Mouse (Mus musculus) kidney, postnatal 0 days (tissue): ENCODE measurements around the gene Bdkrb1. TPM values are rescaled to one million over a fixed set of nuclear protein-coding genes. Genes with fewer than 3 reads are reported as not detected.

Source experiments
- ATAC-seq: fragments of 200-750 bp; cut with Nextera tagmentation; replicated peaks from 2 replicates; pipeline ENCODE4 v1.8.0; 2017; ENCODE audit warnings: low read depth, moderate number of reproducible peaks, moderate TSS enrichment, moderate library complexity; ENCODE audit not compliant: low FRiP score
- DNase-seq: peaks from one replicate; pipeline ENCODE4 v3.0.0-alpha.2; 2016; ENCODE audit warnings: low spot score
- H3K27ac ChIP-seq: fragments of 300-500 bp; sonication (generic); 2 replicates; pipeline ENCODE4 v1.5.1; 2014; ENCODE audit warnings: mild to moderate bottlenecking
- H3K27me3 ChIP-seq: fragments of 300-500 bp; sonication (generic); 2 replicates; pipeline ENCODE4 v1.6.1; 2014; ENCODE audit warnings: low read length, mixed read lengths; ENCODE audit not compliant: insufficient read depth
- H3K36me3 ChIP-seq: fragments of 300-500 bp; sonication (generic); 2 replicates; pipeline ENCODE4 v1.6.1; 2014; ENCODE audit warnings: low read length, mixed read lengths; ENCODE audit not compliant: insufficient read depth
- H3K4me1 ChIP-seq: fragments of 300-500 bp; sonication (generic); replicated peaks from 2 replicates; pipeline ENCODE4 v1.6.1; 2014; ENCODE audit warnings: antibody characterized with exemption, low read length, mixed read lengths; ENCODE audit not compliant: insufficient read depth
- H3K4me2 ChIP-seq: fragments of 300-500 bp; sonication (generic); 2 replicates; pipeline ENCODE4 v1.6.1; 2014; ENCODE audit warnings: mild to moderate bottlenecking, low read length, moderate library complexity, mixed read lengths
- H3K4me3 ChIP-seq: fragments of 300-500 bp; sonication (generic); replicated peaks from 2 replicates; pipeline ENCODE4 v1.5.1; 2014; ENCODE audit warnings: low read depth, low read length
- H3K9ac ChIP-seq: fragments of 300-500 bp; sonication (generic); 2 replicates; pipeline ENCODE4 v1.6.1; 2014; ENCODE audit warnings: low read depth, low read length
- H3K9me3 ChIP-seq: fragments of 300-500 bp; sonication (generic); replicated peaks from 2 replicates; pipeline ENCODE4 v1.6.1; 2016; ENCODE audit warnings: low read length, inconsistent platforms, mixed read lengths
- CTCF ChIP-seq: IDR thresholded peaks from 2 replicates; pipeline ENCODE4 v1.5.1; 2016; ENCODE audit warnings: antibody characterized with exemption, low read depth, mild to moderate bottlenecking, moderate library complexity
- WGBS: fragments of 180-500 bp; shearing (Covaris S2); extraction: QIAGEN DNeasy Blood & Tissue Kit; methylation state at CpG from one replicate; pipeline ENCODE4 v1.1.7; 2014; 5-methylcytosine and 5-hydroxymethylcytosine counted together
- polyA plus RNA-seq: library from polyadenylated mRNA; unstranded; fragments of >200 nt; fragmentation: Nextera tagmentation; extraction: Ambion mirVana; gene quantifications from 2 replicates; pipeline ENCODE4 v1.2.1, GENCODE M21; 2015

The Bdkrb1 gene
- polyA plus RNA-seq, 1 experiment from 2014 or later: 0.11 TPM

GRCm38 (mm10) chr12:105605212-105605611 is 2.3 kb downstream of the Bdkrb1 start:
- Histone ChIP-seq H3K4me3 (no peak overlapping the region), H3K4me1 (no peaks in the 10 kb centered on the region), H3K4me2 (no peak overlapping the region), H3K9ac (no peak overlapping the region), H3K9me3 (no peaks in the 10 kb centered on the region), H3K27ac (no peak overlapping the region), H3K27me3 (no peaks in the 10 kb centered on the region), H3K36me3 (no peaks in the 10 kb centered on the region)
- ATAC-seq: no peak
- no peak for TF ChIP-seq CTCF
- WGBS: 68% methylated on average over 8 of the region's 8 CpGs
- DNase-seq: no peak

GRCm38 (mm10) chr12:105606881-105607280 is 4.0 kb downstream of the Bdkrb1 start:
- no peak for ATAC-seq
- Histone ChIP-seq H3K27ac (no peak overlapping the region), H3K9me3 (no peaks in the 10 kb centered on the region), H3K4me1 (no peaks in the 10 kb centered on the region), H3K4me3 (no peak overlapping the region), H3K27me3 (no peaks in the 10 kb centered on the region), H3K4me2 (no peak overlapping the region), H3K36me3 (no peaks in the 10 kb centered on the region), H3K9ac (no peak overlapping the region)
- 74% methylated on average over 4 of the region's 4 CpGs for WGBS
- no peak for DNase-seq
- no peak for TF ChIP-seq CTCF

GRCm38 (mm10) chr12:105611045-105611444 is 8.2 kb downstream of the Bdkrb1 start:
- Histone ChIP-seq H3K9ac (no peak overlapping the region), H3K27me3 (no peaks in the 10 kb centered on the region), H3K4me2 (no peak overlapping the region), H3K27ac (no peak overlapping the region), H3K4me1 (no peaks in the 10 kb centered on the region), H3K4me3 (no peak overlapping the region), H3K36me3 (peaks cover 7% of the 10 kb centered on the region; the same call in 1 of the 2 replicates), H3K9me3 (no peaks in the 10 kb centered on the region)
- 90% methylated on average over 2 of the region's 2 CpGs for WGBS
- no peak for DNase-seq
- no peak for TF ChIP-seq CTCF
- ATAC-seq: no peak

GRCm38 (mm10) chr12:105611748-105612147 is 8.9 kb downstream of the Bdkrb1 start:
- Histone ChIP-seq H3K36me3 (peaks cover 14% of the 10 kb centered on the region; the same call in 1 of the 2 replicates), H3K9ac (no peak overlapping the region), H3K27me3 (no peaks in the 10 kb centered on the region), H3K4me1 (no peaks in the 10 kb centered on the region), H3K4me3 (no peak overlapping the region), H3K27ac (no peak overlapping the region), H3K4me2 (no peak overlapping the region), H3K9me3 (no peaks in the 10 kb centered on the region)
- peak; percentile 92 for TF ChIP-seq CTCF
- DNase-seq: peak; percentile 88
- ATAC-seq: 0 out of 2 replicates have a peak, but pooled peaks have one; percentile 26
- 14% methylated on average over 7 of the region's 7 CpGs for WGBS

GRCm38 (mm10) chr12:105613559-105613958 is 10.7 kb downstream of the Bdkrb1 start:
- WGBS: 85% methylated on average over 10 of the region's 10 CpGs
- Histone ChIP-seq H3K9me3 (no peaks in the 10 kb centered on the region), H3K36me3 (peaks cover 31% of the 10 kb centered on the region), H3K27ac (no peak overlapping the region), H3K4me1 (no peaks in the 10 kb centered on the region), H3K4me3 (no peak overlapping the region), H3K27me3 (no peaks in the 10 kb centered on the region), H3K4me2 (no peak overlapping the region), H3K9ac (no peak overlapping the region)
- TF ChIP-seq CTCF: no peak
- ATAC-seq (no peak), DNase-seq (no peak)

GRCm38 (mm10) chr12:105622048-105622447 is 19.2 kb downstream of the Bdkrb1 start:
- Histone ChIP-seq H3K36me3 (peaks cover 63% of the 10 kb centered on the region), H3K9ac (no peak overlapping the region), H3K4me2 (no peak overlapping the region), H3K4me1 (no peaks in the 10 kb centered on the region), H3K27me3 (no peaks in the 10 kb centered on the region), H3K27ac (no peak overlapping the region), H3K4me3 (no peak overlapping the region), H3K9me3 (no peaks in the 10 kb centered on the region)
- WGBS: 96% methylated on average over 7 of the region's 7 CpGs
- ATAC-seq (no peak), DNase-seq (no peak)
- no peak for TF ChIP-seq CTCF

GRCm38 (mm10) chr12:105622981-105623539 is 20.2 kb downstream of the Bdkrb1 start:
- Histone ChIP-seq H3K4me3 (no peak overlapping the region), H3K9me3 (no peaks in the 10 kb centered on the region), H3K9ac (no peak overlapping the region), H3K4me1 (no peaks in the 10 kb centered on the region), H3K4me2 (no peak overlapping the region), H3K36me3 (peaks cover 62% of the 10 kb centered on the region), H3K27ac (no peak overlapping the region), H3K27me3 (no peaks in the 10 kb centered on the region)
- 58% methylated on average over 12 of the region's 12 CpGs for WGBS
- 0 out of 2 replicates have a peak, but pooled peaks have one; percentile 40 for ATAC-seq
- no peak for DNase-seq
- TF ChIP-seq CTCF: no peak
